Mouse (Mus musculus) cerebellum, adult (tissue): ENCODE results near the gene Abhd16b.

Experiments
- ATAC-seq: cut with Nextera tagmentation; 2 replicates; pipeline ENCODE4 v1.9.2; 2017; ENCODE audit warnings: mild to moderate bottlenecking, moderate library complexity, mixed read lengths; ENCODE audit not compliant: insufficient number of reproducible peaks, low FRiP score, low TSS enrichment

Abhd16b gene

GRCm38 (mm10) chr2:181532589-181532988, 39.6 kb downstream of the Abhd16b start:
- no peak for ATAC-seq

DNA sequence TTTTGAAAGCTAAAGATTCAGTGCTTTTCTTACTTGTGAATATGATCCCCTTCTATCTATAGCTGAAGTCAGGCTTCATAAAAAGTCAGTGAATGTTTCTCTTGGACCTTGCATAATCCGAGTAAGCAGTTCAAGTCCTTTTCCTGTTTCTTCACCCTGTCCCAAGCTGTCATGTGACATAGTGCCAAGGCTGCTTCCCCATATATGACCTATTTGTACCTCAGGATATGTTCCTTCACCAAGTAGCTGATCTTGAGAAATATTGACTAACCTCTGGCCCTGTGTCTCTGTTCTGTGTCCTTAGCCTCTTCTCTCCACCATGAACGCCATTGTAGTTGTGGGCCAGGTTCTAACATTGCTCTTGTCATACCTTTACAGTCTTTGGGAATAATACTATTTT, 43.4 kb downstream of the Abhd16b start:
- no peak for ATAC-seq

DNA sequence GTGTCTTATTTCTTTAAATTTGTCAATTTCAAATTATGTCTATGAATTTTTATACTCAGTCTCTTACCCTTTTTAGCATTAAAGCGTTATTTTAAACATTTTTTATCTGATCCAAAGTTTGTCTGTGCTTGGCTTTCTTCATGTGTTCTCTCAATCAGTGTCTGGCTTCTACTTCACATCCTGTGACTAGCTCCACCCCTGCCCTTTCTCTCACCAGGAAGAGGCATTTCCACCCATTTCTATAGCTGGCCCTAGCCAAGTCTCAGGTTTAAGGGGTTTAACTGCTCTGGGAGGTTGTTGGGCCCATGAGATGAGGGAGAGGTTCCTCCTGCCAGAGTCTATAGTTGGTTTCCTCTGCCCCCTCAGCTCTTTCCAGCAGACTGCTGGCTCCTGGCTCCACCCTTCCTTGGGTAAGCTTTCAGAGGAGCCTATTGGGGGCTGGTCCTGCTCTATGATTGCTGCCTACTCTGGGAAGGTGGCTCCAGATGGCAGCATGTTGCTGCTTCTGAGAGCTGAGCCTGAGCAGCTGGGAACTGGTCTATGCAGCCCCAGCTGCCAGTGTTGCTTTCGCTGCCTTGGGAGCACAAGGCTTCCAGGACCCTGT, 44.5 kb downstream of the Abhd16b start:
- 0 out of 2 replicates have a peak, but pooled peaks have one; percentile 36 for ATAC-seq

DNA sequence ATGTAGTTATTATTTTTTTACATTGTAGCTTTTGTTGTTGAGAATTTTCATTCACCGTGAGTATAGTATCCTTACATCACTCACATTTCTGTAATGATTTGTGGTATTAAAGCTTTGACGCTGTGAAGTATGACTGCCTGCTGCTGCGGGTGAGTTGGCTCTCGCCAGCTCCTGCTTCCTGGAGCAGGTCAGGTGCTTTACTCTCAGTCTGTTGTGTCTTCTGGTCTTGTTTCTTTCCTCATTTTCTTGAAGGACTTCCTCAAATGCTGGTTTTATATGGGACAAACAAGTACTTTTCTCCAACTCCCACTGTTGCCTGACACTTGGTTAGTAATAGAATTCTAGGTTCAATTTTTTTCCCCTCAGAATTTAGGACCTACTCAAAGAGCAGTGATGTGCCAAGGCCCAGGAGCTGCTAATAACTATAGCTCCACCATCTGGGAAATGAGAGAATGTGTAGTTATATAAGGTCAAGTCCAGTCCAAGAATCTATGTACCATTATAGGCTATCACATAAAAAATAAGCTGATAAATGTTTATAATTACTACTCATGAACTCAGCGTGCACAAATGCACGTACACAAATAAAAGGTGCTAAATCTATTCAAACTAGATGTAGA, 48.9 kb downstream of the Abhd16b start:
- ATAC-seq, result no peak
